Mouse (Mus musculus) frontal cortex, postnatal 14 days (tissue): ENCODE data around the gene Ackr1.
A peak's percentile ranks its signal among the peaks of the same experiment; 100 is the strongest.
"Not testable (repeated sequence)": the region's sequence is repeated elsewhere in the genome, so short reads cannot be mapped to it uniquely, and the experiment has no call there.

ENCODE experiments used
- DNase-seq, 2 experiments: peaks; one replicate each; pipeline ENCODE4 v3.0.0; 2022; ENCODE audit warnings: low spot score in 2 of 2

Ackr1 gene

DNA sequence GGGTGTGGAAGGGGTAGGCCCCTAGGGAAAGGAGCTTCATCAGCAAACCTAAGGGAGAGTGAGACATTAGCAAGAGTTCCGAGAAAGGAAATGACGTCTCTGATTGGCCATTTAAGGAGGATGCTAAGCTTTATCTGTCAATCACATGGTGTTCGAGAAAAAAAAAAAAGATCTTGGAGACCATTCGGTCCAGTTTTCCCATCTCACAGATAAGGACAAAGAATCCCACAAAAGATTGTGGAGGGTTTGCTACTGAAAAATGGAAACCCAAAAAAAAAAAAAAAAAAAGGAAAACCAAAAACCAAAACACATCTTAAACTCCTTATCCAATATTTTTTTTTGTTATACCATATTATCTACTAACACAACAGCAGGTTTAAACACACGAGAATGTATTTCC is 15.6 kb upstream of the Ackr1 start:
- DNase-seq = no peak

DNA sequence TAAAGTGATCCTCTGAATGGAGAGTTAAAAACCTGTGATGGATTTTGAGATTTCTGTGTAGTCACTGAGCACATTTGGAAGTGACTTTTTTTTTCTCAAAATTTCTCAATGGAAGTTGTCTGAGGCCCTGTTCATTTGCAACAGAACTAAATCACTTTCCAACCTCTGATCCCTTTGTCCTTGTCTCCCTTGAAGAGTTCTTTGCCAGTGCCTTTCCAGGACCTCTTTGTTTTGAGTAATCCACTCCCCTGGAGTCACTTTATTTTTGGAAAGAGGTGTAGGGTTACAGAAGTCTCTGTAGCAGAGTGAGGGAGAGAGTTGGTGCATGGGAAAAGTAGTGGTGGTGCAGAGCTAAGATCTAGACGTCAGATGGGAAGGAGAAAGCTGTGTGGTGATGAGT is 15.0 kb upstream of the Ackr1 start:
- DNase-seq = no peak

DNA sequence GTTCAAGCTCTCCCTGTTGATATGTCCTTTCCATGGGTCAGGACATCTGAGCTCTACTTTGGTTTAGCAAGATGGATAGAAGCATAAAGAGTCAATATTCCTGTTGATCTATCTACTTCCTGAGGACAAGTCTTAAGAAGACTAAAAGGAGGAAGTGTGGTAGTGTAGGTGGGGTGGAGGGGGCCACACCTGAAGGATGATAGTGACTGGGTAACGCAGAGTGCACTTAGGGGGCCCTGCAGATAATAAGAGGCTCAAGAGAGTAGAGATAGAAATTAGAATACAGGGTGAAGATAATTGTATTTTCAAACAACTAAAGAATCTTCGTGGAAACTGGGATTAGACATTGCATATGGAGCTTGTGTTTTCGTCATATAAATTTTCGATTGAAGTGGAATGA is 11.6 kb upstream of the Ackr1 start:
- no peak for DNase-seq

DNA sequence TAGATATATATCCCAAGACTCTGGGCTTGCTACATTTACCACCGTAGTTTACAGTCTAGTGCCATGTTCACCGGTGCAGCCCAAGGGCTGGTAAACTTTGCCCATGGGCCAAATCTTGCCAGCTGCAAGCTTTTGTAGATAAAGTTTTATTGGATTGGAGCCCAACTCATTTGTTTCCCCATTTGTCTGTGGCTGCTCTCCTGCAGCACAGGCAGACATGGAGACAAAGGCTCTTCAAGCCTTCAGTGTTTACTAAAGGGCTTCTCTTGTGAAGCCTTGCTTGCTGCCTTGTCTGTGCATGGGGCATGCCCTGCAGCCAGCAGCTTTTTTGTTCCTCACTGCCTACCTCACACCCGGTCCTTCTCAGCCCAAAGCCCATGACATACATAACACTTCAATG is 10.4 kb upstream of the Ackr1 start:
- no peak for DNase-seq

DNA sequence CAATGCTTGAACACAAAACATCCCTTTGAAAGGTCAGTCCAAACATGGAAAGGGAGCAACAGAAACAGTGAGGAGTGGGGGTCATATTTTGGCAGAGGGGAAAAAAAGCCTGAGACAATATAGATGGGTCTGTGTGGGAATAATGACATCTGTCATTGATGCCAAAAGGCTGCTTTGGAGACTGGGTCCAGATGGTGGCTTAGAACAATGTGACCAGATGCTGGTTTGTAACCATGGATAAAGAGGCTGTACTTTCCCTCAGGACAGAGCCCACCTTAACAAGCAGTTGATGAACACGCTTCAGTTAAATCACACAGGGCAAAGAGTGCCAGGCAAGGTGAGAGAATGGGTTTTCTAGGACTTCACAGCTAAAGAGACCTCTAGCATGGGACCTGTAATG is 8.9 kb upstream of the Ackr1 start:
- DNase-seq = no peak

DNA sequence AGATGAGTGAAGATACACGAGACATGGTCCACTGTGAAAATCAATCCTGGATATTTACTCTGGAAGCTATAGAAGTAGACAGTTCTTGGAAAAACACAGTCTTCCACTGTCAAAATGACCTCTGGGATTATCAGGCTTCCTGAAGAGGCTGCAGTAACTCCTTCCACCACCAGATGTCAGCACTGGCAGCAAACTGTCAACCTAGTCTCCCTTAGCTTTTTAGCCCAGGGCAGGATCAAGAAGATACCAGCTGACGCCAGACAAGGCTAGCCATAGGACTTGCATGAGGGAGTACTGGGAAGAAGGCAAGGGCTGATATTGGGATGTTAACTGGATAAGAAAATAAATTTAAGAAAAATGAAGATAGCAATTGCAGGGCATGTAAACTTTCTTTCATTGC is 6.0 kb upstream of the Ackr1 start:
- DNase-seq = peak in 1 of 2 experiments; percentile 70

DNA sequence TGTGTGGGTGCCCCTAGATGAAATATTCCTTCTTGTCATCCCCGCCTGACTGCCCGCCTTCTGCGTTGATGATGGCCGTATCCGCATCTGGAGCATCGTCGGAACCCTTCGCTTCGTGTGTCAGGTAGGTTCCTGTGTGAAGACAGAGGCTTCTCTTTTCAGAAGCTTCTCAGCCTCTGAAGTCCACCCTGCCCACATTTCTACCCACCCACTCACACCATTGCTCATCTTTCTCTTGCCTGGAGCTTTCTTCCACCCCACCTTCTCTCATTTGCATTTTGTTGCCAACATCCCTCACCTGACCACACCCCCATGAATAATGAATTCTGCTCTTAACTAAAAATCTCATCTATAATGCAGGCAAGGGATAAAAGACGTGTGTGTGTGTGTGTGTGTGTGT is 3.5 kb upstream of the Ackr1 start:
- DNase-seq = no peak

DNA sequence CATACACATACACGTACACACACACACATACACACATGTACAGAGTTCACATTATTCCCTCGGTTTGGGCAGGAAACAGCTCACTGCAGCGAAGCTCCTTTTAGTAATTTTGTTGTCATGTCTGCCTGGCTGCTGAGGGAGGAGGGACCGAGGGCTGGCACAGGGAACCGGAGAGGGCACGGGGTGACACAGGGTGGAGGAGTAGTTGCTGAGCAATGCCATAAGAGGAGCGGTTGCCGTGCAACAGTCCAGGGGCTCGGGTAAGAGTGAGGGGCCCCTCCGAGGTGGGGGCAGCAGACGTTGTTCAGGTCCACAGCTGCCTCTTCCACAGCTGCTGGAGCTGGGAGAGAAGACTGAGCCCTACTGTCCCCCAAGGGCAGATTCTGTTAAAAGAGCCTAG is 2.4 kb upstream of the Ackr1 start:
- DNase-seq = no peak

DNA sequence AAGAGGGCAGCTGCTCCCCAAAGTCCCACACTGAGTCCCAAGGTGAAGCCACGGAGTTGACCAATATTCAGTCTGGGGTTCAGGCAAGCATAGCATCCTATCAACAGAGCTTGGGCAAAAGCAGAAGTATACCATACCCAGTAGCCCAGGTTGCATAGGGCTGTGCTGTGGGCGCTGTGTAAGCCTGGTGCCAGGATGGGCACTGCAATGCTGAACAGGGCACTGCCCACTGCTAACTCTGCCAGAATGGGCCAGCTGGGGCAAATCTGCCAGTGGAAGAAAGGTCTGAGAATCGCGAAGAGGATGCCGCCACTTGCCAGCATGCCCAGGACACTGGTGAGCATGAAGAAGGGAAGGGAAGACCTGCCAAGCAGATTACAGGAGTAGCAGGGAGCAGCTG is 1.1 kb downstream of the Ackr1 start:
- no peak for DNase-seq

DNA sequence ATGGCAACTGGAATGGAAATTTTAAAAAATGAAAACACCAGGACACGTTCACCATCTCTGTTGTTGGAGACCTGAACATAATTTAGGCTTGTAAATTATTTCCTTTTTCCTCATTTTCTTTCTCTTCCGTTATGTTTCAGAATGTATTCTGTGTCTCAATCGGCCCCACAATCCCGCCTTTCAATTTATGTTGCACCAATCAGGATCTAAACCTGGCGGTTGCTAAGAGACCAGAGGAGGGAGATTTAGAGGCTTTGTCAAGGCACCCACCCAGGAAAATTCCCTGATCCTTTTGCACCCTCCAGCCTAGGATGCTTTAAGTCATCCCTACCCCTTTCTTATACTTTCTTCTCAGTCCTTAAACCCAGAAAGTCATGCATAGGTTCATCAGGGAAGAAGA is 3.8 kb downstream of the Ackr1 start:
- DNase-seq = no peak

DNA sequence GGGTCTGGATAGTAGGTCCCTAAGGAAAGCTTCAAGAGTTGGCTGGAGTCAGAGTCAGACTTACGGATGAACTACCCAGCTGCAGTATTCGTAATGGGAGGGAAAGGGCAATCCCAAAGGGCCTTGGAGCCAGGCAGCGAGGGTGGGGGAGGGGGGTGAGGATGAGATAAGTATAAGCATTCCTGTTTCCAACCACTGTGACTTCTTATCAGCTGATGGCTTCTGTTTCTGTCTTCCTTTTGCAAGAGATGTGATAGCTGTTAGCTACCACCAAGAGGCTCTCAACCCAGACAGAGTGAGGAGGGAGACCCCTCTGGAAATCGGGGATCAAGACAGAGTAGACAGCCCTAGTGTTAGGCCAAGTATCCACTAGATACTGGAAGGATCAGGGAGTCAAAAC is 4.4 kb downstream of the Ackr1 start:
- DNase-seq = no peak

DNA sequence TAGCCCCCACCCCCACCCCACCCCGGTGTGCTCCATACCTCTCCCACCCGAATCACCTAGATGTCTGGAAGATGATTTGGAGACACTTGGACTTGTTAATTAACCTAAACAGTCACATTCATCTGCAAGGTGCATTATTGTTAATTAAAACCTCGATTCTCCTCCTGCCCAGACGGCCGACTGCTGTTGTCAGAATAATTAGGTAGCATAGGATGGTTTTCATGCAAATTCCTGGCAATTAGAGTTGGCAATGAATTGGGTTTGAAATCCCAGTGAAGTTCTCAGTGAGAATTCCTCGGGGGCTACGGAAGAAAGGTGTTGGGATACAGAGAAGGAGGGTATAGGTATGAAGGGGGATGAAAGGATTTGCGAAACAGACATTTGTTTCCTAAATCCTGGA is 5.1 kb downstream of the Ackr1 start:
- no peak for DNase-seq

DNA sequence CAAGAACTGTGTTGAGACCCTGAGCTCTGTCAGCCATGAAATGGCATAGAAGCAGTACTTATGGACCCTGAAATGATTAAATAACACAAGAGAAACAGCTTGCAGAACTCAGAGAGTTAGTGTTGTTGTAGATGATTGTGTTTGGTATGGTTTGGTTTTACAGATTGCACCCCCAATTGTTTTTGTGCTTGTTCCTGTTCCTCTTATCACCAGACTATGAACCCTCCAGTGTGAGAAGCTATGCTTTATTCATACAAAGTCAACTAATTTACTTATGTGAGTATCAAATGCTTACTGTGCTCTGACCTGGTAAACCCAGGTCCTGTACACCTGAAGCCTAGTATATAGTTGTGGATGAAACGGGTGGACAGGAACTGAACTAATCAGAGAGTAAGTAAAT is 7.0 kb downstream of the Ackr1 start:
- no peak for DNase-seq

DNA sequence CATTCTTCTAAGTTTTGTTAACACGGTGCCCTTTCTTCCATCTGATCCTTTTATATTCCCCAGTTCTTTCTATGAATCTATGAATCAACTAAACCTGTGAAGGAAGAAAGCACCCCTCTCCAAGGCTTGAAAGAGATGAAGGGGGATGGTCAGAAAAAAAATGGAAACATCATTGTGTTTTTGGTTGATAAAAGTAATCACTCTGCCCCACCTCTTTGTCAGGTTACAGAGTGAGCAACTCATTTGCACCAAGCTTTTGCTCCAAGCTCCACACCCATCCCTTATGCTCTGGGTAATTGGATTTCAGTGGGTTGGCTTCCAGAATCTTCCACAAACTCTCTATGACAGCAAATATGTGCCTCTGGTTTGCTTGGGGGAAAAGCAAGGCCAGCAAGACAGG is 8.2 kb downstream of the Ackr1 start:
- no peak for DNase-seq

DNA sequence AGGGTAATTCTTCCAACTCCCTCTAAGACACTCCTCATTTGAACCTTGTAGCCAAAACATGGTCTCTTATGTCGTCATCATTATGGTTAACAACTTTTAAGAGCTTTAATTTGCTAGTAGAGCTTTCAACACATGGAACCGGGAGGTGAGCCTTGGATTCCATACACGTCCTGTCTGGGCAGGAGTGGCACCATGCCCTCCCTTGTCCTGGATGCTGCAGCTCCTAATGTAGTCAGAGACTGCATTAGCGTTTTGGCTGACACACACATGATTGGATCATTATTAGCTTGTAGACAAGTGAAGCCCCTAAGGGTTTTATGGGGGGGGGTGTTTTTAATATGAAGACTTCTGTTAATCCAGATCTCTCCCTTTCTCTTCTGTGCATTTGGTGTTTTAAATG is 8.6 kb downstream of the Ackr1 start:
- no peak for DNase-seq

DNA sequence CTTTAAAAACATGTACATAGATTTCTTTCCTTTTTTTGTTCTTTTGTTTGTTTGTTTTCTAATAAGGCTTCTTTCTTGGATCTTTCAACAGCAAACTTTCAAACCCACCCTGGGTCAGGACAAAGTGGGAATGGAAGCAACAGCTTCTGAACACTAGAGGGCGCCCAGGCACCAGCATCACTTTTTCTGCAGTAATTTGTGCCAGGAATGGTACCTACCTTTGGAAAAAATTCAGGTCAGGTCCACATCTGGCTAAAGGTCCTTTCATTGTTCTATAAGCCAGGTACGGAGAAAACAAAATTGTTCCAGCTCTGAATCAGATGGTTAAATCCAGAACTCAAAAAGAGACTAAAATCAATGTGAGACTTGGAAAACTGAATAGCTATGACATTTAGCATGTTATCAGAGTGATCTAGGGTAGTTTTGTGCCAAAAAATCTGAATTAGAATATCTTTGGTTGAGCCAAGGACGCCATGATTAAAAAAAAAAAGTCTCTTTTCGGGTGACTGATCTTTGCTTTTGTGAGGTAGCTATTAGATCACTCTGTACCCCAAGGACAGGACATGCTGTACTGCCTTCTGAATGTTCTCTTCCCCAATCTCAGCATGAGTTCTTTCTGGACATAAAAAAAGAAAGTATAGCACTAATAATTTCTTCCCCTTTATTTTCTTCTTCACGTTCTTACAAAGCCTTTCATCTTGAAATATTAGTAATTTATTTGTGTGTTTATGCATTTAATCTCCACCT is 9.5 kb downstream of the Ackr1 start:
- DNase-seq = no peak

DNA sequence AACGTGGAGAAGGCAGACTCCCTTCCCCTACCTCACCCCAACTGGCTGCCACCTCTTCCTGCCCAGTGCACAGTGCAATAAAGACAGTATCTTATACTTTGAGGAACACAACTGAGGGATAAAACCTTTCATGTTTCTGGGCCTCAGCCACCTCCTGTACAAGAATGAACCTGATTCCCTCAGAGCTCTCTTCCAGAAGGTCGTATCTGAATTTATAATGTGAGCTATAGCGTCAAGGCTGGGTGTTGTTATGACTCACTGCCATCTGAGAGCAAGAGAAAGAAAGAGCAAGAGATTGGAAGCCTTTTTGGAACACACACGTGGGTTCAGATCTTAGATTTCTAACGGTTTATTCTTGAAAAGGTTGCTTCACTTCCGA is 11.3 kb downstream of the Ackr1 start:
- no peak for DNase-seq

DNA sequence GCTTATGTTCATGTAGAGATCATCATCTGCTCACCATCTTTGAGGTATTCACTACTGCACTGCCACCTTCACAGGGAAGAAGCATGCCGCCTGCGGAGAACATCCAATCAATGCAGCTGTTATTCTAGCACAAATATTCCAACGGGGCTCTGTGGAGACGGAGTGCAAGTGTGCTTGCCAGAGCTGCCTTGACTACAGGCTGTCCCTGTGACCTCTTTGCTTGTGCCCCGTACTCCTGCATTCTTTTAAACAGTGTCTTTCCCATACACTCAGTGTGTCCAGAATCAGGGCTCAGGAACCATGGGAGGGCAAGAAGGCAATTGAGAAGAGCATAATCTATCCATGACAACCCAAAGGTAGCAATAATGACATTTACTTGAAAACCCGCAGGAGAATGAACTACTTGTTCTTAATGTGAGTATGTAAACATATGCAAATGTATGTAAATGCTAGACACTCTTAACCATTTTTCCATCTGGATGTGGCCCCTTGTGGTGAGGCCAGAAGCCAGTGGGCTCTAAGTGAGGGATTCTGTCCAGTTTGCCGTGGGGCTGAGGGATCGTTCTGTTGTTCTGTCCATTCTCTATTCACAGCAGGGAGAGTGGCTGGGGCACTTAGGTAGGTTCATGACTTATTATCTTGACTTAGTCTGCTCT is 11.8 kb downstream of the Ackr1 start:
- DNase-seq = no peak

DNA sequence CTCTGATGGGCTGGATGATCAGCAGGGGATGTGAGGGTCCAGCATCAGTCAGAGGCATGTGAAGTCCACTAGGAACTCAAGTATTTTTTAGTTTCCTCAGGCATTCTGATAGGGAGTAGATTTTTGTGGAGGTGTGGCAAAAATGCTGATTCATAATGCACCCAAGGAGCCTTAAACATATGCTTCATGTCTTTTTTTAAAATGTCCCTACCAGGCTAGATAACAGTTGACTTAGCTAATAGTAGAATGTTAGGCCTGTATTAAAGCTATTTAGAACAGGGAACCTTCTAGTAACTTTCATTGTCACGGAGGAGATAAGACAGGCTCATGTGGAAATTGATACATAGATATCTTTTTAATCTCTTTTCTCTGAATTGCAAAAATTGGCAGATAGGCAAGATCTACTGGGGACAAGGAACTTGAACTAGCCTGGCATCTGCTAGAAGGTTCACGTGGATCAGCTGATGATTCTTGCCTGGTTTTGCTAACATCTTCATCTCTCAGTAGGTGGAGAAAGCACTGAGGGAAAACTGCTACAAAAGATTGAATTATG is 15.5 kb downstream of the Ackr1 start:
- DNase-seq = no peak

DNA sequence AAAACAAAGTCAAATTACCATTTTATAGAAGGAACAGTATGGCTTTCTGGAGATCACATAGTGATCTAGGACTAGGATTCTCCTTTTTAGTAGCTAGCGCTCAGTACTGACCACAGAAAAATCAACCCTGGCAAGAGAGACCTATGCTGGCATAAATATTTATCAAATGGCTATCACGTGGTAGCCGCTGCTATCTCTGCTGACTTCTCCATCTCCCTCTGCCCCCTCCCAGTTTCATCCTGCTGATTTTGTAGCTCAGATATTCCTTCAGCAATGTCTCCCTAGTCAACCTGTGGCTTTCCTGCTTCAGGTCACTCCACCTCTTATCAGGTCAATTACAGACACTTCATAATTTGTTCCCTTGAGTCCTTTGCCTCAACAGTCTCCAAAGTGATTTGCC is 17.8 kb downstream of the Ackr1 start:
- no peak for DNase-seq

DNA sequence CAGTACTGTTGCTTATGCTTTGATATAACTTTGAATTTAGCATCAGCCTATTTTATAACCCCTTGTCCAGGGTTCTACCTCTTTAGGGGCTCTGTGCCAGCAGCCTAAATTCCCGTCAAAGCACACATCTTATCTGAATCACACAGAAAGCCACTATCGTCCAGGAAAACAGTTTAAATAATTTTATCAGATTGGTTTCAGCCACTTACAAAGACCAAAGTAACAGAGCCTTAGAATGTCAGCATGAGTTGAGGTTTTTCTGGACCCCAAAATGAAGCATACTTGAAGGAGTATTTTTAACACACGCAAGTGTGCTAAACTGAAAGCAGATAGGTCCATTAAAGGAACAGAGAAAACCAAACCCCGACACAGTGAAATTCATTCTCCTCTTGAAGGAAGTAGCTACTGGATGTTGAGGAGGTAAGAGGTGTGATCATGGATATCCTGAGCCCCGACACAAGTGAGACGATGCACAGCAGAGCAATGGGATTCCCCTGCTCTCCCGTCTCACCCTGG is 20.0 kb downstream of the Ackr1 start:
- DNase-seq = not testable (repeated sequence)

DNA sequence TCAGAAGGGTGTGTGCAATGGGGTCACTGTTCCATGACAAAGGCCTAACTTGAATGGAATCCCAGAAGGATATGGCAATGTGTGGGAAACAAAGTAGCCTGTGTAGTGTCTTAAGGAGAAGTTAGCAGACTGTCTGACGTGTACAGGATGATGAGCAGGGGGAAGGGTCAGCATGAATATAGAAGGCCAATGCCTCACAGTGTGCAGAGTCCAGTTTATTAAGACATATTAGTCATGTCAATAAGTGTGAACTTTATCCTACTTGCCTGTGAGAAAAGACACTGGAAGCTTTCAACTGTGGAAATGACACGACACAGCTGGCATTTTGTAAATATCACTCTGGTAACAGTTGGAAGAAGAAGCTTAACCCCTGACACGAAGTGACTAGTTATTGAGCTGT is 30.8 kb downstream of the Ackr1 start:
- not testable (repeated sequence) for DNase-seq
